Mouse (Mus musculus): ENCODE data around the gene Flt3. TPM values are rescaled to one million over a fixed set of nuclear protein-coding genes. Genes with fewer than 3 reads are reported as not detected.

Flt3 gene
- total RNA-seq, 1 experiment from 2014 or later = 260 TPM

Other genes starting within 250 kb of the Flt3 start
- not detected in 2 replicates for gene Gsx1, start 211.8 kb downstream of the Flt3 start, total RNA-seq (2017)
- not detected in 2 replicates for gene Pdx1, start 130.5 kb downstream of the Flt3 start, total RNA-seq (2017)
- gene Cdx2, start 93.2 kb downstream of the Flt3 start, total RNA-seq (2017) = 0.74 TPM in 1 of 2 replicates, not detected in the other
- gene Urad, start 78.0 kb downstream of the Flt3 start, total RNA-seq (2017) = not detected in 2 replicates
- 364 and 387 TPM in 2 replicates for gene Pan3, start 29.7 kb upstream of the Flt3 start, total RNA-seq (2017)

All from hematopoietic stem cell, adult 5-6 weeks (primary cell).